Mouse (Mus musculus): ENCODE measurements around the gene Hoxa1.

Hoxa1 gene

GRCm38 (mm10) chr6:52158276-52159051 lies at the start of gene Hoxa1:
Gene Hoxa1, minus strand, starts transcription at chr6:52158317.
- peak; percentile 89 for DNase-seq (ENCODE audit: extremely low spot score)

- DNase-seq (ENCODE audit: extremely low spot score): no peak
These were observed 49.5 kb upstream of the Hoxa1 start for GRCm38 (mm10) chr6:52207684-52207976.

- DNase-seq (ENCODE audit: extremely low spot score): no peak
These were observed 49.0 kb upstream of the Hoxa1 start for GRCm38 (mm10) chr6:52206882-52207683.

- peak; percentile 67 for DNase-seq (ENCODE audit: extremely low spot score)
These were observed 47.8 kb upstream of the Hoxa1 start for GRCm38 (mm10) chr6:52205638-52206621.

GRCm38 (mm10) chr6:52205221-52205620 lies 47.1 kb upstream of the Hoxa1 start:
- peak; percentile 63 for DNase-seq (ENCODE audit: extremely low spot score)

- peak; percentile 92 for DNase-seq (ENCODE audit: extremely low spot score)
These were observed 46.1 kb upstream of the Hoxa1 start, which contains the start of gene Hoxa5 for GRCm38 (mm10) chr6:52204050-52204752. Gene Hoxa5, minus strand, starts transcription at chr6:52204587.

GRCm38 (mm10) chr6:52203371-52204049 lies 45.4 kb upstream of the Hoxa1 start:
- no peak for DNase-seq (ENCODE audit: extremely low spot score)

GRCm38 (mm10) chr6:52203121-52203370 lies 44.9 kb upstream of the Hoxa1 start:
- DNase-seq (ENCODE audit: extremely low spot score): no peak

GRCm38 (mm10) chr6:52202362-52203120 lies 44.4 kb upstream of the Hoxa1 start:
- no peak for DNase-seq (ENCODE audit: extremely low spot score)

- no peak for DNase-seq (ENCODE audit: extremely low spot score)
These were observed 43.2 kb upstream of the Hoxa1 start for GRCm38 (mm10) chr6:52201269-52201668.

GRCm38 (mm10) chr6:52200751-52201250 lies 42.7 kb upstream of the Hoxa1 start:
- no peak for DNase-seq (ENCODE audit: extremely low spot score)

GRCm38 (mm10) chr6:52200073-52200750 lies 42.1 kb upstream of the Hoxa1 start:
- peak; percentile 73 for DNase-seq (ENCODE audit: extremely low spot score)

GRCm38 (mm10) chr6:52197271-52197670 lies 39.2 kb upstream of the Hoxa1 start:
- peak; percentile 63 for DNase-seq (ENCODE audit: extremely low spot score)

- no peak for DNase-seq (ENCODE audit: extremely low spot score)
These were observed 38.7 kb upstream of the Hoxa1 start for GRCm38 (mm10) chr6:52196811-52197210.

- DNase-seq (ENCODE audit: extremely low spot score): peak; percentile 66
These were observed 36.6 kb upstream of the Hoxa1 start for GRCm38 (mm10) chr6:52194690-52195089.

GRCm38 (mm10) chr6:52191860-52192550 lies 33.9 kb upstream of the Hoxa1 start:
- peak; percentile 90 for DNase-seq (ENCODE audit: extremely low spot score)

- DNase-seq (ENCODE audit: extremely low spot score): no peak
These were observed 33.0 kb upstream of the Hoxa1 start, which contains the start of gene Hoxa4 for GRCm38 (mm10) chr6:52190906-52191810. Gene Hoxa4, minus strand, starts transcription at chr6:52191753.

GRCm38 (mm10) chr6:52190410-52190809 lies 32.3 kb upstream of the Hoxa1 start:
- peak; percentile 71 for DNase-seq (ENCODE audit: extremely low spot score)
